Mouse (Mus musculus): Measurements from ENCODE around the gene Hamp. TPM values are rescaled to one million over a fixed set of nuclear protein-coding genes. Genes with fewer than 3 reads are reported as not detected.

Hamp gene
- polyA plus RNA-seq, 1 experiment: 0.65 TPM

DNA sequence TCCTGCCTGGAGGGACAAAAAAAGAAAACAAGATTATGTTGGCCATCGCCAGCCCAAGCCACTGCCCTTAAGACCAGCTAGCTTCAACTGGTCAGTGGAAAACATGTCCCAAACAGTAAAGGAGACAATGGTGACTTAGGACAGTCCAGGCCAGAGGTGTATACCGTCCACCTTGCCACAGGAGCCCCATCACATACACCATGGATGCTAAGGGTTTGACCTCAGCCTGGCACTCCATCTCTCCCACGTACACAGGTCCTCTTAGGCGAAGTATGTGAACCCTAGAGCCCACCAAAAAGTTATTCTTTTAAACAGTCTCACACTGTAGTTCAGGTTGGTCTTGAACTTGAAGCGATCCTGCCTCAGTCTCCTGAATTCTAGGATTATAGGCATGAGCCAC is 19.0 kb upstream of the Hamp start:
- no peak for TF ChIP-seq POLR2A (IDR thresholded peaks at IDR 0.05; ENCODE audit: low read depth, low read length)
- no peak for TF ChIP-seq CTCF (IDR thresholded peaks at IDR 0.05; ENCODE audit: extremely low read depth, insufficient read length, insufficient replicate concordance, low read depth, low read length)
- 92% methylated on average over 5 of the region's 5 CpGs for WGBS
- Histone ChIP-seq H3K27ac (ENCODE audit: insufficient read depth, low read depth, low read length) (no peak overlapping the region), H3K27me3 (ENCODE audit: control insufficient read depth, insufficient read depth, low read length) (no peaks in the 10 kb centered on the region), H3K36me3 (ENCODE audit: control insufficient read depth, insufficient read depth, low read length) (peaks cover 59% of the 10 kb centered on the region), H3K4me1 (ENCODE audit: control insufficient read depth, insufficient read depth, insufficient read length, low read length) (peaks cover 7% of the 10 kb centered on the region), H3K4me3 (ENCODE audit: low read depth, low read length) (no peak overlapping the region)

DNA sequence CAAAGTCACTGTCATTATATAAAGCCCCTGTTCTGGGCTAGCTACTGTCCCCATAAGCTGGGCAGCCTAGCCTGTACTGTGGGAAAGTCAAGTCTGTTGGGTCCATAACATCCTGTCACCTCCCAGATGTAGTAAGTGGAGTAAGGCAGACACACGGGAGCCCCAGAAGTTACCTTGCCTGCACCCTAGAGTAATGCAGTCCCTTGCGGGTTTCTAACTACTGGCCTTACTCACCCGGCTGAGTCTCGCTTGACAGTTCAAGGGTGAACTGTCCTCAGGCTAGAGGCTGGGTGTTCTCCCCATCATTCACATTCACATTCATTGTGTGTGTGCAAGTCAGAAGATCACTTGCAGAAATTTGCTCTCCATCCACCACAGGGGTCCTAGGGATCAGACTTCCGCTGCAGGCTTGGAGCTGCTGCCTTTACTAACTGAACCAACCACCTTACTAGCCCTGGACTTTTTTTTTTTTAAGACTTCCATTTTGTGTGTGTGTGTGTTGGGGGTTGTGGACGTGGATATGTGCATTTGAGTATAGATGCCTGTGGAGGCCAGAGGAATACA is 16.0 kb upstream of the Hamp start:
- Histone ChIP-seq H3K4me3 (ENCODE audit: low read depth, low read length) (no peak overlapping the region), H3K36me3 (ENCODE audit: control insufficient read depth, insufficient read depth, low read length) (peaks cover 45% of the 10 kb centered on the region), H3K27me3 (ENCODE audit: control insufficient read depth, insufficient read depth, low read length) (no peaks in the 10 kb centered on the region), H3K4me1 (ENCODE audit: control insufficient read depth, insufficient read depth, insufficient read length, low read length) (peaks cover 6% of the 10 kb centered on the region), H3K27ac (ENCODE audit: insufficient read depth, low read depth, low read length) (no peak overlapping the region)
- WGBS: 86% methylated on average over 6 of the region's 6 CpGs
- TF ChIP-seq CTCF (IDR thresholded peaks at IDR 0.05; ENCODE audit: extremely low read depth, insufficient read length, insufficient replicate concordance, low read depth, low read length) (no peak), POLR2A (IDR thresholded peaks at IDR 0.05; ENCODE audit: low read depth, low read length) (no peak)

DNA sequence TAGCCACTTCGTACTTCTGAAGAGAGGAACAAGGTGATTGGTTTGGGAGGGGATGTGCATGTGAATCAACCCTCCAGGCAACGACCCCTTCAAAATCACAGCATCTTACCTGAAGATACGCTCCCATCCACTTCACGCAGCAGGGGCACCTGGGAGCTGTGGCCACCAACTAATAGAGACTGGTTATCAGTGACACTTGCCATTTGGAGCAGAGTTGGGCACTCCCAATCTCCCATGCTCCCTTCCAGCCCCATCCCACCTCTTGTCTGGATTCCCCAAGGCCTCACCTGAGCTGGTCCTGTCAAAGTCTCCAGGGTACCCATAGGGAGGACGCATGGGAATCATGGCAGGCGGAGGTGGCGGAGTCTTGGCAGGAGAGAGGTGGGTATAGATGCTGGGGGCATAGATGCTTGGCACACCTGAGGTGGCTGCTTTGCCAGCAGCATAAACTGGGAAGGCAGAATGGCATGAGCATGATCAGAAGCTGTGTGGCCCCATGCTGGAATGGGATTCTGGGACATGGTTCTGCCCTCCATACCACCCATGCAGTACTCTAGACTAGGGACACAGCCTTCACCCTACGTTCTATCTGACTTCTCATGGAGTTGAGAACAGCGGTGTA is 15.1 kb upstream of the Hamp start:
- H3K27me3 ChIP-seq (ENCODE audit: control insufficient read depth, insufficient read depth, low read length): no peaks in the 10 kb centered on the region
- H3K27ac ChIP-seq (ENCODE audit: insufficient read depth, low read depth, low read length): no peak overlapping the region
- H3K36me3 ChIP-seq (ENCODE audit: control insufficient read depth, insufficient read depth, low read length): peaks cover 46% of the 10 kb centered on the region
- no peak overlapping the region for H3K4me3 ChIP-seq (ENCODE audit: low read depth, low read length)
- H3K4me1 ChIP-seq (ENCODE audit: control insufficient read depth, insufficient read depth, insufficient read length, low read length): peaks cover 6% of the 10 kb centered on the region
- WGBS: 95% methylated on average over 9 of the region's 9 CpGs
- no peak for TF ChIP-seq POLR2A (IDR thresholded peaks at IDR 0.05; ENCODE audit: low read depth, low read length)
- TF ChIP-seq CTCF (IDR thresholded peaks at IDR 0.05; ENCODE audit: extremely low read depth, insufficient read length, insufficient replicate concordance, low read depth, low read length): no peak

DNA sequence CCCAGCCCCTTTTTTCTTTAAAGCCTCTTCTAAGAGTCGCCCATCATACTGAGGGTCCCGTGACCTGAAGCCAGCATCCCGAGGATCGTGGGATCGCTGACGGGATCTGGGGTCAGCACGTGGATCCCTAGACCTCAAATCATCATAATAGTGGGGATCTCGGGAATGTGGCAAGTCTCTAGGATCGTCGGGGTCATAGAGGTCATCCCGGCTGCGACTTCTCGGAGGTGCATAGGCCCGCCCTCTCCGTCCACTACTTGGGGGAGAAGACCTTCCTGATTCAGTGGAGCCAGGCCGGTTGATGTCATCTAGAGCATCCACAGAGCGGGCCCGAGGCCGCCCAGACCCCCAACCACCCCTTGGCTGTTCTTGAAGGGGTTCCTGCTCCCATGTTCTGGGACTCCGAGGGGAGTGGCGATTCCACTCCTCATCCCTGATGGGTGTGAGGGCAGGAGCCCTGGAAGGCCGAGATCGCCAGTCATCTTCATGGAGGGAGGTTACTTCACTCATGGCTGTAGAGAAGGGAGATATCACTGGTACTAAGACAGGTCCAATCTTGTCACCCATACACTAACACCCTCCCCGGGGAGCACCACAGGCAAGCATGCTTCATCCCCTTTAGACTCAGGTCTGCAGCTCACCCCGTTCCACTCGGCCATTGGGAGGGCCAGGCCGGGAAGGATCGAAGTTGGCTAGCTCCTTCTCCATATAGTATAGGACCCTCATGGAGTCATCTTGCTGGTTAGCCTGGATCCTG is 14.5 kb upstream of the Hamp start:
- Histone ChIP-seq H3K4me1 (ENCODE audit: control insufficient read depth, insufficient read depth, insufficient read length, low read length) (peaks cover 6% of the 10 kb centered on the region), H3K36me3 (ENCODE audit: control insufficient read depth, insufficient read depth, low read length) (peaks cover 52% of the 10 kb centered on the region), H3K27me3 (ENCODE audit: control insufficient read depth, insufficient read depth, low read length) (no peaks in the 10 kb centered on the region), H3K27ac (ENCODE audit: insufficient read depth, low read depth, low read length) (no peak overlapping the region; the same call in 1 of the 2 replicates), H3K4me3 (ENCODE audit: low read depth, low read length) (peak overlapping the region; percentile 100)
- TF ChIP-seq CTCF (IDR thresholded peaks at IDR 0.05; ENCODE audit: extremely low read depth, insufficient read length, insufficient replicate concordance, low read depth, low read length) (no peak), POLR2A (IDR thresholded peaks at IDR 0.05; ENCODE audit: low read depth, low read length) (no peak)
- 74% methylated on average over 28 of the region's 28 CpGs for WGBS

DNA sequence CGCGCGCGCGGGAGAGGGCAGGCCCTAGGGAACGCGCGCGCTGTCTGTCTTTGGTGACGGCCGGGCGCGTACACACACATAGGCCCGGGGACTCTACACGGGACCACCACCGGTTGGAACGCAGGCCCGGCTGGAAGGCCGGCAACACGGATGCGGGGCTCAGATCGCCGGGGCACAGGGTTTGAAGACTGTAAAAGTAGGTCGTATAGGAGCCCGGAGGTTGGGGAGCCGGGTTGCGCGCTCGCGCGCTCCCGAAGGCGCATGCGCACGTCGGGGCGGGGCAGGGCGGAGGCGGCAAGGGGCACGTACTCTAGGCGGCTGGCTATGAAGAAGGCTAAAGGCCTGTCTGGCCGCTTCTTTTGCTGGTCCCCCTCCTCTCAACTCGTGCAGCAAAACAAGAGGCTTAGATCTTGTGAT is 13.5 kb upstream of the Hamp start:
- Histone ChIP-seq H3K36me3 (ENCODE audit: control insufficient read depth, insufficient read depth, low read length) (peaks cover 55% of the 10 kb centered on the region), H3K4me1 (ENCODE audit: control insufficient read depth, insufficient read depth, insufficient read length, low read length) (peaks cover 6% of the 10 kb centered on the region), H3K4me3 (ENCODE audit: low read depth, low read length) (peak overlapping the region; percentile 100), H3K27me3 (ENCODE audit: control insufficient read depth, insufficient read depth, low read length) (no peaks in the 10 kb centered on the region), H3K27ac (ENCODE audit: insufficient read depth, low read depth, low read length) (peak overlapping the region; percentile 100)
- TF ChIP-seq POLR2A (IDR thresholded peaks at IDR 0.05; ENCODE audit: low read depth, low read length) (no peak; the same call in 1 of the 2 replicates), CTCF (IDR thresholded peaks at IDR 0.05; ENCODE audit: extremely low read depth, insufficient read length, insufficient replicate concordance, low read depth, low read length) (no peak)
- under 1% methylated on average over 43 of the region's 43 CpGs for WGBS

DNA sequence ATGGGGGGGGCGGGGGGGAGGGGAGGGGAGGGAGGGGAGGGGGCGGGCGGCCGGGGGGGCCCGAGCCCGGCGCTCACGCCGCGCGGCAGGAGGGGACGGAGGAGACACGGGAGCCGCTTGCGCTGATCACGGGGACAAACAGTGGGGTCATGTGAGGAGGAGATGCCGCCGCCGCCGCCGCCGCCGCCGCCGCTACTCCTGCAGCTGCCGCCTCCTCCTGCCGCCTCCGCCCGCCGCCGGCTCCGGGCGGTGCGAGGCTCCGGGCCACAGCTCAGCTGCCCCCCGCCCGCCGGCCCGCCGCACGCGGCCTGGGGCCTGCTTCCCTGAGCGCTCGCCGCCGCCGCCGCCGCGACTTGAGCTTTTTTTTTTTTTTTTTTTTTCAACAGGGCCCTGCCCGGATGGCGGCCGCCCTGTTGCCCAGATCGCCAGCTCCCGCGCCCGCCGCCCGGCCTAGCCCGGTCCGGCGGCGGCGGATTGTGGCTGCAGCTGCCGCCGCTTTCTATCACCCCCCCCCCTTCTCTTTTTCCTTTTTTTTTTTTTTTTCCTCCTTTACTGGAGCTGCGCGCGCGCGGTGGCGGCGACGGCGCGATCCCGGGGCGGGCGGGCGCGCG is 13.0 kb upstream of the Hamp start, which contains the start of gene Usf2:
Gene Usf2, minus strand, starts transcription at position 48 of the 611 bp plus-strand sequence.
- Histone ChIP-seq H3K36me3 (ENCODE audit: control insufficient read depth, insufficient read depth, low read length) (peaks cover 55% of the 10 kb centered on the region), H3K27ac (ENCODE audit: insufficient read depth, low read depth, low read length) (peak within 1 kb of the TSS; percentile 100), H3K4me1 (ENCODE audit: control insufficient read depth, insufficient read depth, insufficient read length, low read length) (peaks cover 6% of the 10 kb centered on the region), H3K4me3 (ENCODE audit: low read depth, low read length) (peak within 1 kb of the TSS; percentile 100), H3K27me3 (ENCODE audit: control insufficient read depth, insufficient read depth, low read length) (no peaks in the 10 kb centered on the region)
- no peak for TF ChIP-seq CTCF (IDR thresholded peaks at IDR 0.05; ENCODE audit: extremely low read depth, insufficient read length, insufficient replicate concordance, low read depth, low read length)
- no peak; the same call in 1 of the 2 replicates for TF ChIP-seq POLR2A (IDR thresholded peaks at IDR 0.05; ENCODE audit: low read depth, low read length)
- WGBS: under 1% methylated on average over 79 of the region's 82 CpGs

All from small intestine, adult 2 months (tissue).